Mouse (Mus musculus): ENCODE measurements around the gene Gm10378. TPM values are rescaled to one million over a fixed set of nuclear protein-coding genes. Genes with fewer than 3 reads are reported as not detected.
"Not testable (repeated sequence)": the region's sequence is repeated elsewhere in the genome, so short reads cannot be mapped to it uniquely, and the experiment has no call there.

Gene Gm10378
- not detected in 2 replicates for polyA plus RNA-seq (2015; fragmentation: Nextera tagmentation; extraction: Ambion mirVana)

DNA sequence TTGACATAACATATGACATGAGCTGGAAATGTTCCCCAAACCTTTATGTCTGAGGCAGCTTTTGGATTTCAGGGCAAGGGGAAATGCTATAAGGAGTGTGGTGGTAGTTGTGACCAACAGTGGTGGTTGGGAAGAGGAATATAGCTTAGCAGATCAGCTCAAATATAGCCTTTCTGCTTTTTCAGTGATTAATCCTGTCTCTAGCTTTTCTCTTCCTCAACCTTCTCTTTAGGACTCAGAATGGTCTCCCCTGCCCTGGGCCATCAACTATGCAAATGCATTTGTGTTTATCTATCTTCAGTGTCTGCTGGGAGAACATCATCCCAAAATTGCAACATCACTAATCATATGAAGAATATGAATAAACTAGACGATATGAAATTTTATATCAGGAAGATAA is at the start of gene Gm10378:
Gm10378 (plus strand) TSS at position 301 of the 400 bp plus-strand sequence.
- not testable (repeated sequence) for H3K4me2 ChIP-seq (replicated peaks); ATAC-seq (ENCODE audit: insufficient number of reproducible peaks, low FRiP score, low TSS enrichment, low read depth)
- no CpG with 5 or more reads among the region's 1 CpGs for WGBS

DNA sequence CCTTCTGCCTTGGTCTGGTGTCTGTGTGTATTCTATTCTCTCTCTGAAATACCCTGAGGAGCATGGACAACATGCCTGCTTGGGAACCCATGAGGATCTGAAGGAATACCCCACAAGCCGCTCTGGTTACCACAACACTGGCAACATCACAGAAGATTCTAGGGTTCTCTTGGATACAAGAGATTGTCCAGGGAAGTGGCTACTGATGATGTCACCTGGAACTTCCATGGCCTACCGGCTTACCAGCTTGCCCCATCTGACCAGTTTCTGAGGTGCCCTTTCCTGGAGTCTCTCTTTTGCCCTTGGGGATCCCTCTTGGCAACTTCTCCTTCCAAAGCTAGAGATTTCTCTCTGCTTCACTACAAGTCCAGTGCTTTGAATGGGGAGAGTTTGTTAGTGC is 13.9 kb upstream of the Gm10378 start, which contains the start of gene Gm3633:
Gm3633 (minus strand) TSS at position 101 of the 400 bp plus-strand sequence.
- H3K36me3 ChIP-seq; H3K4me2 ChIP-seq (replicated peaks): not testable (repeated sequence)

More for the DNA sequence above, at the start of gene Gm10378:
- H3K36me3 ChIP-seq; H3K27ac ChIP-seq (replicated peaks); H3K9ac ChIP-seq; H3K4me1 ChIP-seq; H3K27me3 ChIP-seq; H3K4me3 ChIP-seq (replicated peaks); H3K9me3 ChIP-seq (replicated peaks): not testable (repeated sequence)

More for the DNA sequence above, 13.9 kb upstream of the Gm10378 start, which contains the start of gene Gm3633:
- not testable (repeated sequence) for H3K4me1 ChIP-seq; H3K4me3 ChIP-seq (replicated peaks); H3K27ac ChIP-seq (replicated peaks); ATAC-seq (ENCODE audit: insufficient number of reproducible peaks, low FRiP score, low TSS enrichment, low read depth); H3K9me3 ChIP-seq (replicated peaks); H3K27me3 ChIP-seq; H3K9ac ChIP-seq
- 83% methylated on average over 1 of the region's 2 CpGs for WGBS

Small RNA genes lying within 50 kb of the gene (microRNA-seq; reads per million reads assigned to microRNA genes)
- gene Gm23620 (ENCODE audit: borderline number of aligned reads) = not detected
- not detected for gene Gm25228 (ENCODE audit: borderline number of aligned reads)

Other genes with a start within 250 kb of the Gm10378 start
- not detected in 2 replicates for gene Gm8005, start 216.3 kb upstream of the Gm10378 start, polyA plus RNA-seq (2015; fragmentation: Nextera tagmentation; extraction: Ambion mirVana)
- not detected in 2 replicates for gene Gm8011, start 192.1 kb upstream of the Gm10378 start, polyA plus RNA-seq (2015; fragmentation: Nextera tagmentation; extraction: Ambion mirVana)
- not detected in 2 replicates for gene Gm8020, start 153.6 kb upstream of the Gm10378 start, polyA plus RNA-seq (2015; fragmentation: Nextera tagmentation; extraction: Ambion mirVana)
- gene Gm8024, start 131.7 kb upstream of the Gm10378 start, polyA plus RNA-seq (2015; fragmentation: Nextera tagmentation; extraction: Ambion mirVana) = not detected in 2 replicates
- not detected in 2 replicates for gene Gm17124, start 56.1 kb upstream of the Gm10378 start, polyA plus RNA-seq (2015; fragmentation: Nextera tagmentation; extraction: Ambion mirVana)
- not detected in 2 replicates for gene Gm3633, start 14.0 kb upstream of the Gm10378 start, polyA plus RNA-seq (2015; fragmentation: Nextera tagmentation; extraction: Ambion mirVana)
- gene Gm3015, start 112.9 kb downstream of the Gm10378 start, polyA plus RNA-seq (2015; fragmentation: Nextera tagmentation; extraction: Ambion mirVana) = not detected in 2 replicates
- not detected in 2 replicates for gene Gm10377, start 142.0 kb downstream of the Gm10378 start, polyA plus RNA-seq (2015; fragmentation: Nextera tagmentation; extraction: Ambion mirVana)
- gene Gm21977, start 197.5 kb downstream of the Gm10378 start, polyA plus RNA-seq (2015; fragmentation: Nextera tagmentation; extraction: Ambion mirVana) = not detected in 2 replicates

Measured in embryonic facial prominence, embryonic 15.5 days (tissue).